Mouse (Mus musculus) adrenal gland, postnatal 14 days (tissue): ENCODE data around the gene Runx3. TPM values are rescaled to one million over a fixed set of nuclear protein-coding genes. Genes with fewer than 3 reads are reported as not detected.

Source experiments
- DNase-seq: peaks from one replicate; pipeline ENCODE4 v3.0.0; 2021; ENCODE audit warnings: mixed read lengths
- total RNA-seq: library from RNA; stranded (reverse); gene quantifications from 2 replicates; pipeline ENCODE4 v1.2.3, GENCODE M21; 2021

The Runx3 gene
- total RNA-seq, 1 experiment from 2014 or later = 1.7 TPM

GRCm38 (mm10) chr4:135221632-135222407 is 101.4 kb downstream of the Runx3 start:
- no peak for DNase-seq

GRCm38 (mm10) chr4:135223808-135224207 is 103.4 kb downstream of the Runx3 start:
- no peak for DNase-seq

- DNase-seq = no peak
Observed at GRCm38 (mm10) chr4:135226008-135226667, 105.7 kb downstream of the Runx3 start.

Other genes with a start within 250 kb of the Runx3 start
- gene Tmem50a, start 205.6 kb upstream of the Runx3 start, total RNA-seq = 215 and 225 TPM in 2 replicates
- 394 and 402 TPM in 2 replicates for gene Rsrp1, start 197.1 kb upstream of the Runx3 start, total RNA-seq
- 81.4 and 90.5 TPM in 2 replicates for gene Syf2, start 189.8 kb upstream of the Runx3 start, total RNA-seq
- 95.7 and 116 TPM in 2 replicates for gene Clic4, start 152.2 kb downstream of the Runx3 start, total RNA-seq
- 120 and 136 TPM in 2 replicates for gene Srrm1, start 232.7 kb downstream of the Runx3 start, total RNA-seq